Mouse (Mus musculus) c-Kit-positive CD71-negative TER-119-negative erythroid progenitor cells, embryonic 14.5 days (primary cell): ENCODE results near the gene Prkch.
A peak's percentile ranks its signal among the peaks of the same experiment; 100 is the strongest.
"Not testable (repeated sequence)": the region's sequence is repeated elsewhere in the genome, so short reads cannot be mapped to it uniquely, and the experiment has no call there.

Experiments
- DNase-seq: peaks from one replicate; pipeline ENCODE4 v3.0.0-alpha.2; 2013; ENCODE audit warnings: low read depth

Prkch gene

DNA sequence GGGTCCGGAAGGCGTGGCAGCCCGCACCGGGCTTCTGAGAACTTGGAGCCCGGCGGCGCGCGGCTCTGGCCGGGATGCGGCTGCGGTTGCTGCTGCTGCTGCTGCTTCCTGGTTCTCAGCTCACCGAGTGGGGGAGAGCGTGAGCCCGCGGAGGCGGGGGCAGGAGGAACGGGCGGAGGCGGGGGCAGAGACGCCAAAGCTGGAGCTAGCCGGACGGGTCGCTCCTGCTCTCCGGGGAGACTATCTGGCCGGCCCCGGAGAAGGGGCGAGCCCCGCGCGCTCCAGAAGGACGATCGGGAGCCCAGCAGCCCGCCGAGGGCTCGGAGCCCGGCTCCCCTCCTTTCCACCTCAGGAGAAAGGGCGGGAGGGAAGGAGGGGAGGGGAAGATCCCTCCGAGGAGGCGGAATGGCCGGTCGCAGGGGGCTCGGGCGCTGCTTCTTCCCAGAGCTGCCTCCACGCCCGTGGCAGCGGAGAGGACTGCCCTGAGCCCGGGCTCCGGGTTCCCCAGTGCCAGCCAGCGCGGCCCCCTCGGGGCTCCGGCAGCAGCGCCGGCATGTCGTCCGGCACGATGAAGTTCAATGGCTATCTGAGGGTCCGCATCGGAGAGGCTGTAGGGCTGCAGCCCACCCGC lies at the start of gene Prkch:
Gene Prkch (plus strand): TSS at position 187 of the 631 bp plus-strand sequence.
- DNase-seq, result peak; percentile 66

DNA sequence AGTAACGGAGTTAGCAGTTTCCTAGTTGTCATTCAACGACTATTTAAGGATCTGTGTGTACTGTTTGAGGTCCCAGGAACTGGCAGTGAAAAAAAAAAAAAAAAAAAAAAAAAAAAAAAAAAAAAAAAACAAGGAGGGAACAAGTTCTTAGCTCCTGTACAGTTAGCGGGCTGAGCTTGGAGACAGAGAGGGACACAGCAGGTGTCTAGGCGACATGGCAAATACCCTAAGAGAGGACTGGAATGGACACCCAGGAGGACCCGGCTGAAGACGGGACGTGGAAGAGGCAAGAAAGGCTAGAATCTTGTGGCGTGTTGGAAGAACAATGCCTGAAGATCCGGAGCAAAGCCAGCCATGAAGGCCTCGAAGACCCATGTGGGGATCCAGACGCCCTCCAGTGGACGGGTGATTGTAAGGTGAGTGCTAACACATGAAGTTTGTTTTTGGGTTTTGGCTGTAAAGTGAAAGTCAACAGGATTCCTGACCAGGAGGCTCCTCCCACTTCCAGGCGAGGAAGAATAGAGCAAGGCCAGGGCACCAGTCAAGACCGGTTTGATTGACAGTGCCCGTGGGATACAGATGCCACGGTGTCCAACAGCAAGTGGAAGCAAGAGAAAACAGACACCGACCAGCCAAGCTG lies 47.0 kb upstream of the Prkch start:
- peak; percentile 33 for DNase-seq

GRCm38 (mm10) chr12:73538139-73538508 lies 46.5 kb upstream of the Prkch start:
- not testable (repeated sequence) for DNase-seq

DNA sequence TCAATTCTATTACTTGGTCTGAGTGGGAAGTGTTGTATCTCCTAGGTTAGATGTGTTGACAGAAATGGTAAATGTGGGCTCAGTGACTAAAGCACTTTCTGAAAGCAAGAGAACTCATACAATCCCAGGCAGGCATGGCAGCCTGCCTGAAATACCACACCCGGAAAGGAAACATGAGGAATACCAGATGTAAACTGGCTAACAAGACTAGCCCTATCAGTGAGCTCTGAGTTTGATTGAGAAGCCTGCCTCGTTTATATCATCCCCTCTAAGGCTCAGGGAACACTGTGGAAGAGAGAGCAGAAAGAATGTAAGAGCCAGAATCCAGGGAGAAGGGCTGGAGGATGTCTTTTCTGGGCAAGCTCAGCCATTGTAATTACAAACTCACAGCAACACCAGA lies 45.4 kb upstream of the Prkch start:
- DNase-seq, result no peak

DNA sequence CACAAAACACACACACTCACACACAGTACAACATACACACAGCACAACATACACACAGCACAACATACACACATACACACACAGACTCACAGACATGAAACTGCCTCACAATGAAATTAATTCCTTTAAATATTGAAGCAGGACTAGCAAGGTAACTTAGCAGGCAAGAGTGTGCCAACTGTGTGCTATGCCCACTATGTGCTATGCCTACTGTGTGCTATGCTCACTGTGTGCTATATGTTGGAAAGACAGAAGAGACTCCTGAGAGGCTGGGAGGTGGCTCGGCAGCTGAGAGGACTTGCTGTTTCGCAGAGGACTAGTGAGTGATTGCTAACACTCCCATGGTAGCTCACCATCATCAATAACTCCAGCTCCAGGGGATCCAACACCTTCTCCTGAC lies 44.2 kb upstream of the Prkch start:
- no peak for DNase-seq

DNA sequence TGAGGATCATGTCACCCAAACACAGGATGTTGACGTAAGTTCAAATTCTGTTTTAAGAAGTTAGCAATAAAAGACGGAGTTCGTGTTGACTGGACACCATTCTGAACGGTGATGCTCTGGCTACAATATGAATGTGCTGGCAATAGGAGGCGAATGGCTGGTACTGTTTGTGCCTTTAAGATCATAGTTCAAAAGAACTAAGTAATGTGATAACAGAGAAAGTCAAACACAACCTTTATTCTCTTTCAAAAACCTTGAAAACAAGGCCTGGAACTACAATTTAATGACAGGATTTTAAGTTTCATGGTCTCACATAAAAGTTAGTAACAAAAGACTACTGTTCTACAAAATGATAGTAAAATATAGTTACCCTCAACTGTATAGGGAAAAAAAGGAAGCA lies 41.4 kb upstream of the Prkch start:
- no peak for DNase-seq

- no peak for DNase-seq
Observed at GRCm38 (mm10) chr12:73544736-73545671, 39.6 kb upstream of the Prkch start.

- DNase-seq, result no peak
Observed at GRCm38 (mm10) chr12:73545672-73546085, 38.9 kb upstream of the Prkch start.

DNA sequence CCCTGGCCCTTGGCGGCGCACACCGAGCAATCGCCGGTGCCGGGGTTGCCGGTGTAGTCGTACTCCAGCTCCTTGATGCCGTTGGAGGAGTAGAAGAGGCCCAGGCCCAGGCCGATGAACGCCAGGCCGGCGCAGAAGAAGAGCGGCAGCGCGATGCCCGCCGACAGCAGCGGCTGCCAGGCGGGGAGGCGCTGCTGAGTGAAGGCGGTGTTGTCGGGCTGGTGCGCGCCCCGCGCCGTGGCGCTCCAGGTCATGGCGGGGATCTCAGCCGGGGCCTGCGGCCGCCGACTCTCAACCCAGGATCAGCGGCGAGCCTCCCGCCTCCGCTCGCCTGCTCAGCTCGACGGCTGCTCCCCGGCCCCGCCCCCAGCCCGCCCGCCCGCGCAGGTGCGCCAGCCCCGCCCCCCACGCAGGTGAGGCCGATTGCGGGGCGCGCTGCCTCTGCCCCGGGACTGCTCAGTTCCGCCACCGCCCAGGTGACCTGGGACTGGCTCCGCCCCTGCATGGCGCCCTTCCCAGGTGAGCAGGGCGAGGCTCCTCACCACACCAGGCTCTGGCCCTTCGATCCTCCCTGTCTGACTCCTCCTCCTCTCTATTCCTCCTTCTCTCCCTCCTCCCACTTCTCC lies 38.4 kb upstream of the Prkch start, which contains the start of gene Tmem30b:
Gene Tmem30b (minus strand): TSS at position 307 of the 626 bp plus-strand sequence.
- DNase-seq, result no peak

GRCm38 (mm10) chr12:73547646-73548045 lies 37.0 kb upstream of the Prkch start:
- DNase-seq, result no peak

DNA sequence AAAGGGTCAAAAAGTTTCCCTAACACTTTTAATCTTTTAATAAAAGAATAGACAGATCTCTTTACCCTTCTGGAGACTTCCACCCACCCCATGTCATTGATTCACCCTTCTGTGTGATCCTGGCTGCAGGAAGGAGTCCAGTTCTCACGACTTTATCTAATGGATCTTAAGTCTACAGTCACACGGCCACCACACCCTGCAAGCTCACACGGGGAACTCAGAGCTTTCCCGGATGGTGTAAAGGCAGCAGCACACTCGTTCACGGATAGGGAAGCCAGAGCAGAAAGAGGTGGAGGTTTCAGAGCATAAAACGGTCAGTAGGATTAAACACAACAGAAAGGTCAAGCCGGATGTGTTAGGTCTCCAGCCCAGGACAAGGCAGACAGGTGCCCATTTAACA lies 36.3 kb upstream of the Prkch start:
- DNase-seq, result no peak

DNA sequence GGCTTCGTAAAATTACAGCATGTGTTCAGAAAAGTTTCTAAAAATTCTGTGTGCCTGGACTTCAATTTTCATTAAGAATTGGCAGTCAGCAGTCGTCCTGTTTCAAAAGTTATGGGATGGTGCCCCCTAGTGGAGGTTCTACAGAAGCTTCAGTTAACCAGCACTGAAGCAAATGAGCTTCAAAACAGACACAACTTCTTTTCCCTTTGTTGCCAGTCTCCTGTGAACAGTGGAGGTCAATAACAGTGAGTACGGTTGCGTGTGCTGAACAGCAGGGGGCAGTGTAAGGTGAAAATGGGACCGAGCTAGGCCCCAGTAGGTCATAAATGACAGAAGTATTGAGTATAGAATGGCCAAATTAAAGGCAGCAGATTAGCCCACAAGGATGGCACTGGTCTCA lies 30.4 kb upstream of the Prkch start:
- DNase-seq, result peak; percentile 73

DNA sequence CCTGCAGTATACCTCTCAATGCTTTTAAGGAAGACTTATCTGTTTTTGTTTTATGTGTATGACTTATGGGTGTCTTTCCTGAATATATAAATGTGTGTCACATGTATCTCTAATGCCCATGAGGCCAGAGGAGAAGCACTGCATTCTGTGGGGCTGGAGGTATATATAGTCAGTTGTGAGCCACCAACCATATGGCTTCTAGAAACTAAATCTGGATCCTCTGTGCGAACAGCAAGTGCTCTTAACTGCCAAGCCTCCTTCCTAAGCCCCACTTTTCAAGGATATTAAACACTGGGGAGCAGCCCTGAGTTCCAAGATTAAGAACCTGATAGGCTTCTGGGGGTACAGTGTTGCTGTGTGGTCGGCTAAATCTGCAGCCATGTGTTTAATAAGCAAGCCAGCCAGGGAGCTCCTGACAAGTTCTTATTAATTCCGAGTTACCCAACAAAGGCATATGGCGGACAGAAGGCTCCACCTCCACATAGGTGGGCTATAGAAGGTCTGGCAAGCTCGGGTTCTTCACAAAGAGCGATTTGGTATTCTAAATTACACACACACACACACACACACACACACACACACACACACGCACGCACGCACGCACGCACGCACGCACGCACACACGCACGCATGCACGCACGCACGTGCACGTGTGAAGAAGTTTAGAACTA lies 25.9 kb upstream of the Prkch start:
- DNase-seq, result no peak

- DNase-seq, result no peak
Observed at GRCm38 (mm10) chr12:73560091-73560490, 24.5 kb upstream of the Prkch start.

- not testable (repeated sequence) for DNase-seq
Observed at GRCm38 (mm10) chr12:73563122-73563521, 21.5 kb upstream of the Prkch start.

- DNase-seq, result no peak
Observed at GRCm38 (mm10) chr12:73564176-73564575, 20.4 kb upstream of the Prkch start.

DNA sequence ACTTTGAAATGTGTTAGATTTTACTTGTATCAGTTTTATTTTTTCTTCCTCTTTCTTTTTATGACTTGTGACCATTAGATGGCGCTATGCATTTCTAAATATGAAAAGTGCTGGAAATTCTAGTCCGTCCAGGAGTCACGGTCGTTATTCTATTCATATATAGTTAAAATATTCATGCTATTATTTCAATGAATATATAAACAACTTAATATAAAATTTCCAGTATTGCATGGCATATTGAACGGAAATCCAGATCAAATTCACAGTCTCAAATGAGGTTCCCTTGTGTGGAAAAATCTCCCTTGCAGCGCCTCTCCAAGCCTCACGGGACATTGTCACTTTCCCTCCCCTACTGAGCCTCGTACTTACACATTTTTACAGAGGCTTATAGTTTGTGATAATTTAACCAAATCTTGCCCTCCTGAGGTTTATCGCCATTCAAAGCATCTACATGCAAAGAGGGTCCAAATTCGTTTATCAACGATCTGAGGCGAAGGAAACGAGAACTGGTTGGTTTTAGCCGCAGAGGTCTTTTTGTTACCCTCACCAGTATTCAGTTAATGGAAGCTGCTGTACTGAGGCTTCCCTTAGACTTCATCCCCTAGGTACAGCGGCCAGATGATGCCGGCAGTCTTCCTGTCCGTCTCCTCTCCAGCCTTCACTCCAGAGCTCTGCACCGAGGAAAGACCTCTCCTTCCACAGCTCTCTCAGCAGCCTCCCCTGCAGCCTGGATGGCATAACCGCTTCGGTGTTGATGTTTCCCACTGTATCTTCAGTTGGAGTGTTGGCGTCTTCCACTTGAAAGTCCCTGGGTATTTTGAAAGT lies 19.6 kb upstream of the Prkch start:
- peak; percentile 68 for DNase-seq

DNA sequence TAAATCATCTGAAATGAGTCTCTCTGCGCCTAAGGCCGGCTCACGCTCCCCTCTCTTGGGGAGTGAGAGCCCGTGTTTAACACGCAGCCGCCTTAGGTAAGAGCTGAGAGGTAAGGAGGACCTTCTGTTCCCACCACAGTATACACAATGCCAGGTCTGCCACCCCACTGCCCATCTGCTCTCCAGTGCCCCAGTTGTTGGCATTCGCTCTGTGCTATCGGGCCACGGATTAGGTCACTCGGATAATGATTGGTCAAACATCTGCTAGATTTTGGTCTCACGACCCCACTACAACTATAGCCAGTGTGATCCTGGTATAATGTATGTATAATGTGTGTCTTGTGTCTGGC lies 19.0 kb upstream of the Prkch start:
- no peak for DNase-seq

- DNase-seq, result no peak
Observed at GRCm38 (mm10) chr12:73574632-73575031, 10.0 kb upstream of the Prkch start.

DNA sequence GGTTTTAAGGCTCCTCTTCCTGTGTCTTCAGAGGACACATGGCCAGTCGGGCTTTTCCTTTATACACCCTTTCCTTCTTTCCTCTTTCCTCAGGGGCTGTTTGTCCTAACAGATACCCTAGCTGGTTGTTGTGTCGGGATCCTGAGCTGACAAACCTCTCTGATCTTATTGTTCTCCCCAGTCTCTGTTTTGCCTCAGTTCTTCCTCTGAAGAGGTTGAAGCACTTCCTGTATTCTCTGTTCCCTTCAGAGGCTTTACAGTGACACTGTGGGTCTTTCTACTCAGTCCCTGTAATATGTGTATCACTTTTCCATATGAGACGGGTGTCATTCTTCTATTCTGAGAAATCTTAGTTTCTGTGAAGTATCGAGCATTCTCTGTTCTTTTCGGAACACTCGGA lies 6.5 kb upstream of the Prkch start:
- DNase-seq, result no peak

DNA sequence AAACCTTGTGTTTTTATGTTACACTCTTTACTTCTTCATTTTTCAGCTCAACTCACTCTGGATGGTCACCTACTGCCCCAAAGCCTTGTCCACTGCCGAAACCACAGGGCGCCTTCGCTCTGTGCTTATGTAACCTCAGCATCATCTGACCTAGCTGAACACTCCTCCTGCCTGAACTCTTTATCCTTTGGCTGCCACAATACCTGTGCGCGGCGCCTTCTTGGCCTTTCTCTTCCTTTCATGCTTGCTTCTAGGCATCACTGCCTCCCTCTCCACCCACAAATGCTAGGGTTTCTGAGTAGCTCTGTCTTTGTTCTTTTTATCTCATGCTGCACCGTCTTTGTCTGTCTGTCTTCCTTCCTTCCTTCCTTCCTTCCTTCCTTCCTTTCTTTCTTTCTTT lies 3.8 kb upstream of the Prkch start:
- no peak for DNase-seq
